Mouse (Mus musculus): ENCODE results near the gene Ugt1a9. TPM values are rescaled to one million over a fixed set of nuclear protein-coding genes. Genes with fewer than 3 reads are reported as not detected.
"Not testable (repeated sequence)": the region's sequence is repeated elsewhere in the genome, so short reads cannot be mapped to it uniquely, and the experiment has no call there.

Gene Ugt1a9
- polyA plus RNA-seq, 1 experiment from 2014 or later, result 0.32 TPM

DNA sequence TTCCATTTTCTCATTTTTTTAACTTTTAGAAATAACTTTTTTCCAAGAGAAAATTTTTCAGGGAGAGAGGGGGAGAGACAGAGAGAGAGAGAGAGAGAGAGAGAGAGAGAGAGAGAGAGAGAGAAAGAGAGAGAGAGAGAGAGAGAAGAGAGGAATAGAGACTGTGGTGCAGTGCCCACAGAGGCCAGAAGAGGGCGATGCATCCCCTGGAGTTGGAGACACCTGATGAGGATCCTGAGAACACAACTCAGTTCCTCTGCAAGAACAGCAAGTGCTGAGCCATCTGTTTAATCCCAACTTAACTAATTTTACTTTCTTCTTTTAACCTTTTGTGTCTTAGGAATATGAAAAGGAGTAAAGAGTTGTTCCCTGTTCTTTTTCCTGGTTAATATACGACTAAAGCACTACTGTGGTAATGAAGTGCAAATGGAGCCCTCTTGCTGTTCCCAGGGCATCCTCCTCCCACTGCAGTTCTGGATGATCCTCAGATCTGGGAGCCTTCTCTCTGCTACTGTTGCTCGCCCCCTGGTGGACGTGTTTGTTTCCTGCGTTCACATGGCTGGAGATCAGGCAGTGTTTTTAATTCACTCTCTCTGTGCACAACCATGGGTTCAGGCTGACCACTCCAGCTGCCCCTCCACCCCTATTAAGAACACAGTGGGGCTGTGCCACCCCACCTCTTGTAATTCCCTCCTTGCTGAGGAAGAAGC lies 73.5 kb downstream of the Ugt1a9 start:
- H3K27me3 ChIP-seq; DNase-seq (ENCODE audit: low read depth, low spot score); in situ Hi-C loops (cut with MboI; ENCODE audit: low pct_unique_long_range_greater_than_20kb): not testable (repeated sequence)
- ATAC-seq, result peak; percentile 55
- CTCF ChIA-PET, result interaction anchor here (0.8 to 1.9 kb wide), 2 partner anchors 11 to 139 kb away, joined by 3 to 5 read pairs; no protein-coding TSS in a partner anchor
- peak; percentile 64 for TF ChIP-seq CTCF (IDR thresholded peaks at IDR 0.05)
- POLR2A ChIA-PET, result interaction anchor here (0.6 kb wide), 1 partner anchor 25 kb away, joined by 4 read pairs; no protein-coding TSS in a partner anchor

DNA sequence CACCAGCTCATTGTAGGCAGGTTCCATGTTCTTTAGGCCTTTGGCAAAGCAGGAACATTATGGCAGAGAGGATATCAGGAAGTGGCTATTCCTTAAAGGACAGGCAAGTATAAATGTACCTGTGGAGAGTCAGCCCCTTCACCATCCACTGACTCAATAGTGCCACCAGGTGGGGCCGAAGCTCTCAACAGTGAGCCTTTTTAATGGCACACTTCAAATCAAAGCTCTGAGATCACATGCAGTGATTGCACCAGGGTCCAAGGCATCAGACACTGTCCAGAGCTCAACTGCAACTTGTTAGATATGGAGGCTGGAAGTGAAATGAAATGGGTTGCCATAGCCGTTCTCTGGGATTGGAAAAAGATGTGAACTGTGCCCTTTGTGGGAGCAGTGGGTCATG lies 74.7 kb downstream of the Ugt1a9 start:
- POLR2A ChIA-PET; DNase-seq (ENCODE audit: low read depth, low spot score); CTCF ChIA-PET; H3K27me3 ChIP-seq; in situ Hi-C loops (cut with MboI; ENCODE audit: low pct_unique_long_range_greater_than_20kb); ATAC-seq: not testable (repeated sequence)
- peak; percentile 48 for TF ChIP-seq CTCF (IDR thresholded peaks at IDR 0.05)

DNA sequence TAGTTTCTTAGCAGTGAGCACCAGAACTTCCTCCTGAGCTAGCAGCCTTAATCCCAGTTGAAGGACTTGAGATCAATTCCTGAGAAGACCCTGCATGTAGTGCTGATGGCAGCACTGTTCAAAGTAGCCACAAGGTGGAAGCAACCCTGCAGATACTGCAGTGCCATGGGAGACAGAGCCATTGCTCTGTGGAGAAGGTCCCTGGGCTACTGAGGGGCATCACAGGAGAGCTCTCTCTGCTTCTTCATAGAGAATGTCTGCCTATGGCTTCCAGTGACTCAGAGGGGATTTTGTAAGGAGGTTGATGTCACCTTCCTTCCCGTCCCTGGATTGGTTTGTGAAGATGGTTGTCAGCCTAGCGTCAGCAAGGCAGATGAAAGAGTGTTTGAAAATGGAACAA lies 79.5 kb downstream of the Ugt1a9 start:
- TF ChIP-seq CTCF (IDR thresholded peaks at IDR 0.05), result peak; percentile 55
- H3K27me3 ChIP-seq; DNase-seq (ENCODE audit: low read depth, low spot score); ATAC-seq; POLR2A ChIA-PET: not testable (repeated sequence)
- in situ Hi-C loops (cut with MboI; ENCODE audit: low pct_unique_long_range_greater_than_20kb), result loop anchor here (5.0 kb wide), 1 partner anchor 127 kb away; the partner anchor contains the start of genes Hjurp and Trpm8
- CTCF ChIA-PET, result interaction anchor here (1.8 to 2.4 kb wide), 2 partner anchors 128 to 138 kb away, joined by 4 to 9 read pairs; partner anchors contain the start of genes Hjurp and Trpm8

DNA sequence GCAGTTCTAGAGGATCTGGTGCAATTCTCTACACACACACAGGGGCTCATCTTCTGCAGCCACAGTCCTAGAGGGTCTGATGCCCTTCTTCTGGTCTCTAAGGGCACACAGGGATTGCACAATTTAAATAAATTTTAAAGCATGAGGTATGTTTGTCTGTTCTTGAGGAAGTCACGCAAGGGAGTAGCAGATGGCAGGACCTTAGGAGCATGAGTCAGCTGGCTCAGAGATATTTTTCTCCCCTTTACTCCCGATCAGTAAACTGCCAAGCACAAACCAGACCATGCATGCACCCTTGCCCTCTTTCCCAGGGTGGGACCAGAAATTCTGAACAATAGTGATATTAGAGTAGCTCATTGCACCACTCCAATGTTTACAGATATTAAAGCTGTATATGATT lies 87.8 kb downstream of the Ugt1a9 start:
- ChIA-PET POLR2A (no interaction called here), CTCF (no interaction called here)
- ATAC-seq, result no peak
- no peak for TF ChIP-seq CTCF (IDR thresholded peaks at IDR 0.05)
- no peaks in the 10 kb centered on the region for H3K27me3 ChIP-seq
- in situ Hi-C loops (cut with MboI; ENCODE audit: low pct_unique_long_range_greater_than_20kb), result no loop called here
- no peak for DNase-seq (ENCODE audit: low read depth, low spot score)

DNA sequence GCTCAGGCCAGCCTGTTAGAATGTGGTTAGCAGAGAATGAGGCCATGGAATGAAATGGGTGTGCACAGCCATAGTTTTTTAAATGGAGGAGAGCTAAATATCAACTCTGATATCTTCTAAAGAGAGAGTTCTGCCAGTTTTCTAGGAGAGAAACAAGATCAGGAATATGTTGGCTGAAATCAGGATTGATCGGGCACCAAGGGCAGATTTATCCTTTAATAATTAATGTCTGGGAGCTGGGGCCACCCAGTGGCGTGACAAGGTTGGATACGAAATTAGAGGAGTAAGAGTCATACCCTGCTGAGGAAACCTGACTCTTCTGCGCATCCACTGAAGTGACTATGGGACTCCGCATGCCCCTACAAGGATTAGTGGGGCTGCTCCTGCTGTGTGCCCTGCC lies 95.1 kb downstream of the Ugt1a9 start, which contains the start of gene Ugt1a5:
Gene Ugt1a5, plus strand, starts transcription at position 302 of the 400 bp plus-strand sequence.
- CTCF ChIA-PET, result no interaction called here
- DNase-seq (ENCODE audit: low read depth, low spot score) (no peak), ATAC-seq (no peak)
- no peak for TF ChIP-seq CTCF (IDR thresholded peaks at IDR 0.05)
- H3K27me3 ChIP-seq, result no peaks in the 10 kb centered on the region
- in situ Hi-C loops (cut with MboI; ENCODE audit: low pct_unique_long_range_greater_than_20kb), result no loop called here
- POLR2A ChIA-PET, result no interaction called here

DNA sequence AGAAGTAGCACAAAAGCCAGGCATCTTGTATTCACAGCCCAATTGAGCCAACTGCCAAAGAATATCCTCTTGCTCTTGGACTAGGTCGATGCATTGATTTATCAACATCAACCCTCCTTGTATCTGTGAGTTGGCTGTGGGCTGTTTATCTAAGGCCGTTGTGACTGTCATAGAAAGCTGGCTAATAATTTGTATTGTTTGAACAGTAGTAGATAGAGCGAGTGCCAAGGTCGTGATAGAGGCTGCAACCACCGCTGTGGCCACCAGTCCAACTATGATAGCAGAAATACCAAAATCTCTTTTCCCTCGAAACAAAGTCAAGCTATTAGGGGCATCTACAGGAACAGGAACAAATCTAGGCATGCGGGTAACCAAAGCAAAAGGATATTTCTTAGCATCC lies 101.6 kb downstream of the Ugt1a9 start:
- H3K27me3 ChIP-seq; CTCF ChIA-PET; DNase-seq (ENCODE audit: low read depth, low spot score); in situ Hi-C loops (cut with MboI; ENCODE audit: low pct_unique_long_range_greater_than_20kb); POLR2A ChIA-PET; ATAC-seq: not testable (repeated sequence)

DNA sequence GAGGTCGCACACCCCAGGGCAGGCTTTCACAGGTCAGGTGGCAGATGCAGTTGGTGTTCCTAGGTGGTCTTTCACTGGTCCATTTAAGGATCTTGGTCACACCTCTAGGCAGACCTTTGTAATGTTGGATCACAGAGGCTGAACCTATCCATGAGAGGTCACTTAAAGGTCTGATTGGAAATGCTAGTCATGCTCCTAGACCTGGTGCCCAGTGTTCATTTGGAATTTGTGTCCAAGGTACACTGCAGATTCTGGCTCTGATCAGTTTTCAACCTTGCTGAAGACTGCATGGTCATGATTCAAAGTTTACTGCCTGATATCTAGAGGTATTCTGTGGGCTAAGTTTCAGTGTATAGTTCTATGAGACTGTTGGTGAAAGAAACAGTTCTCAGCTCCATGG lies 109.1 kb downstream of the Ugt1a9 start:
- in situ Hi-C loops (cut with MboI; ENCODE audit: low pct_unique_long_range_greater_than_20kb), result no loop called here
- ChIA-PET CTCF (no interaction called here), POLR2A (no interaction called here)
- ATAC-seq (no peak), DNase-seq (ENCODE audit: low read depth, low spot score) (no peak)
- H3K27me3 ChIP-seq, result peaks cover 4% of the 10 kb centered on the region
- TF ChIP-seq CTCF (IDR thresholded peaks at IDR 0.05), result no peak

DNA sequence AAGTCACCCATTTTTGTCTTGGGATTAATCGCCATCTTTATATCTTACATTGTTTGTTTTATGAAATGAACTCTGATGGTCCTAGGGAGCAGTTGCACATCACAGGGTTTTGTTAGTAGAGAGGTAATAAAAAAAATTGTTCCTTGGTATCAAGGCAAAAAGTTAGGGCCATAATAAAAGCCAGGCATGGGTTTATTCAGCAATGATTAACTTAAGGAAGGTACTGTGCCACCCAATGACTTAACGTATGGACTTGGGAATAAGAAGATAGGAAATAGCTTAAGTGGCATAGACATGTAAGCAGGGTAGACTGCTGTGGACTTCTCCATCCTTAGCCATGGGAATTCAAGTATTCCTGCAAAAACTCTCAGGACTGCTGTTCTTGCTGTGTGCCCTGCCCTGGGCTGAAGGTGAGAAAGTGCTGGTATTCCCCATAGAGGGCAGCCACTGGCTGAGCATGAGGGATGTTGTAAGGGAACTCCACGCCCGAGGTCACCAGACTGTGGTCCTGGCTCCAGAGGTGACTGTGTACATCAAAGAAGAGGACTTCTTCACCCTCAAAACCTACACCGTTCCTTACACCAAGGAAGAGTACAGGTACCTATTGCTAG lies 115.8 kb downstream of the Ugt1a9 start:
- in situ Hi-C loops (cut with MboI; ENCODE audit: low pct_unique_long_range_greater_than_20kb), result no loop called here
- ChIA-PET CTCF (no interaction called here), POLR2A (no interaction called here)
- DNase-seq (ENCODE audit: low read depth, low spot score), result no peak
- no peak for ATAC-seq
- TF ChIP-seq CTCF (IDR thresholded peaks at IDR 0.05), result no peak
- H3K27me3 ChIP-seq, result peaks cover 4% of the 10 kb centered on the region

DNA sequence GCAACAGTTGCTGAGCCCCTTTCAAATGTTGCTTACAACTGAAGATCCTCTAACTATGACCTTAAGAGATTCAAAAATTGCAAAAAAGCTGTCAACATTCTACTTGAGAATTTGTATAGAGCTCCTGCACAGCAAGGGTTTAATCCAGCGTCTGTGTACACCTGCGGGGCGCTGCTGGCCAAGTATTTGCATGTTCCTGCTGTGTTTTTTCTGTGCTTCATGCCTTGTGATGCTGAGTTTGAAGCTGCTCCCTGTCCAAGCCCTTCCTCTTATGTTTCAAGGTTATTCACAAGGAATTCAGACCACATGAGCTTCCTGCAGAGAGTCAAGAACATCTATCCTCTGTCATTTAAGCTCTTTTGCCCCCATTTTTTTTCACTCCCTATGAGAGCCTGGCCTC lies 121.5 kb downstream of the Ugt1a9 start:
- ChIA-PET POLR2A (no interaction called here), CTCF (interaction anchor here (1.0 kb wide), 1 partner anchor 14 kb away, joined by 3 read pairs; no protein-coding TSS in a partner anchor)
- in situ Hi-C loops (cut with MboI; ENCODE audit: low pct_unique_long_range_greater_than_20kb), result no loop called here

DNA sequence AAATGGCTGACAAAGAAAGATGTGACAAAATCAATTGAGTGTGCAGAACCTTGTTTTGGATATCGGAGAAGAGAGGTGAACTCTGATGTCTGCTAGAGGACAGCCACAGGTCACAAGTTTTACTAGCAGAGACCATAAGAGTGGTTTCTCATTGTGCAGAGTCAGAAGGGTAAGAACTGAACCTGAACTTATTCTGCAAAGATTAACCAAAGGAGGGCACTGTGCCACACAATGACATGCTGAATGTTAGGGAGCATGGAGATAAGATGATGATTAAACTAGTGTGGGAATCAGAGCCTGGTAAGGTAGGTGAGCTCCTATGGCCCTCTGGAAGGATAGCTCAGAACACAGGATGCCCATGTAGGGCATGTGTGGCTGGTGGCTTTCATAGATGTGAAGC lies 125.1 kb downstream of the Ugt1a9 start:
- ChIA-PET POLR2A (no interaction called here), CTCF (interaction anchor here (1.0 kb wide), 1 partner anchor 26 kb away, joined by 3 read pairs; no protein-coding TSS in a partner anchor)
- H3K27me3 ChIP-seq, result no peaks in the 10 kb centered on the region
- ATAC-seq, result peak; percentile 54
- in situ Hi-C loops (cut with MboI; ENCODE audit: low pct_unique_long_range_greater_than_20kb), result no loop called here
- no peak for TF ChIP-seq CTCF (IDR thresholded peaks at IDR 0.05)
- DNase-seq (ENCODE audit: low read depth, low spot score), result peak; percentile 39

More for the DNA sequence above, 121.5 kb downstream of the Ugt1a9 start:
- ATAC-seq (no peak), DNase-seq (ENCODE audit: low read depth, low spot score) (no peak)
- TF ChIP-seq CTCF (IDR thresholded peaks at IDR 0.05), result no peak
- no peaks in the 10 kb centered on the region for H3K27me3 ChIP-seq

DNA sequence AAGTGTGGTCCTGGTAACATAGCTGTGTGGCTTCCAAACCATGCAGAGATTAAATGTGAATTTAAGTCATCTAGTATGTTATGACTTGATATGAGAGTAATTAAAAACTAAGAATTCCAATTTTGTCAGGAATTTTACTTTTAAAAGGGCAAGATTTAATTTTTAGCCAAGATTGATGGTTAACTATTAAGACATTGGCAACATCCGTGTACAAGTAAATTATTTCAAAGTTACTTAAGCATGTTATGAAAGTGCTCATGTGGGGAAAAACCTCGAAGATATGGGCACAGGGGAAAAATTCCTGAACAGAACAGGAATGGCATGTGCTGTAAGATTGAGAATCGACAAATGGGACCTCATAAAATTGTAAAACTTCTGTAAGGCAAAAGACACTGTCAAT lies 126.8 kb downstream of the Ugt1a9 start:
- POLR2A ChIA-PET, result no interaction called here
- in situ Hi-C loops (cut with MboI; ENCODE audit: low pct_unique_long_range_greater_than_20kb), result no loop called here
- no peaks in the 10 kb centered on the region for H3K27me3 ChIP-seq
- ATAC-seq (no peak), DNase-seq (ENCODE audit: low read depth, low spot score) (no peak)
- no peak for TF ChIP-seq CTCF (IDR thresholded peaks at IDR 0.05)
- CTCF ChIA-PET, result no interaction called here

Data from Patski (cell line).